Mouse (Mus musculus): ENCODE results near the gene Erbb3. TPM values are rescaled to one million over a fixed set of nuclear protein-coding genes. Genes with fewer than 3 reads are reported as not detected.
"Not testable (repeated sequence)": the region's sequence is repeated elsewhere in the genome, so short reads cannot be mapped to it uniquely, and the experiment has no call there.

Gene Erbb3
- polyA plus RNA-seq, 1 experiment from 2014 or later = 7.6 TPM

DNA sequence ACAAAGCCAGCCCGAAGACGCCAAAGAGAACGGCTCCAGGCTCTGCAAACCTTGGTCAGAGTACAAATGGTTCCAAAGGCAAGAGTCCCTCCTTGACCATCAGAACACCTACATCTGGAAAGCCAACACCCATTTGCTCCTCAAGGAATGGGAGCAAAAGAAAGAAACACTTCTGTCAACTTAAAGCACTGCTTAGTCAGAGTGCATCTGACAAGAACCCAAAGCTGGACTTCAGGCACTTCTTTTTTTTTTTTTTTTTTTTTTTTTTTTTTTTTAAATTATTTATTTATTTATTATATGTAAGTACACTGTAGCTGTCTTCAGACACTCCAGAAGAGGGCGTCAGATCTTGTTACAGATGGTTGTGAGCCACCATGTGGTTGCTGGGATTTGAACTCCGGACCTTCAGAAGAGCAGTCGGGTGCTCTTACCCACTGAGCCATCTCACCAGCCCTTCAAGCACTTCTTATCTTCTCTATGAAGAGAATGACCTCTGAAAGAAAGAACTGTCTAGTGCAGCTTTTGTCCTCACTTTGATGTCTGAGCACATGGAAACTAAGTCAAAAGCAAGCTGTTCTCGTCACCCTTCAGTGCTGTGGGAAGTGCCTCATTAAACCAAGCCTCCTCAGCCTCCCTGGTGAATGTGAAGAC lies 26.5 kb upstream of the Erbb3 start:
- 86% methylated on average over 6 of the region's 7 CpGs for WGBS

DNA sequence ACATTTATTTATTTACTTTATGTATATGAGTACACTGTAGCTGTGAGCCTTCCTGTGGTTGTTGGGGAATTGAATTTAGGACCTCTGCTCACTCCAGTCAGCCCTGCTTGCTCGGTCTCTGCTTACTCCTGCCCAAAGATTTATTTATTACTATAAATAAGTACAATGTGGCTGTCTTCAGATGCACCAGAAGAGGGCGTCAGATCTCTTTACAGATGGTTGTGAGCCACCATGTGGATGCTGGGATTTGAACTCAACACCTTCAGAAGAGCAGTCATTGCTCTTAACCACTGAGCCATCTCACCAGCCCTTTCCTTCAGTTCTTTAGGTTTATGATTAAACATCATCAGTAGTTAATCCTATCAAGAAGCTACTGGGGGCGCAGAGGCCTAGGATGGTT lies 25.5 kb upstream of the Erbb3 start:
- H3K27me3 ChIP-seq (ENCODE audit: control insufficient read depth, insufficient read depth, low read length) = no peaks in the 10 kb centered on the region
- no peaks in the 10 kb centered on the region for H3K36me3 ChIP-seq (ENCODE audit: control insufficient read depth, insufficient read depth, low read length)
- DNase-seq (ENCODE audit: low spot score) (no peak), ATAC-seq (ENCODE audit: insufficient number of reproducible peaks, low FRiP score, low TSS enrichment, low read depth) (no peak)
- no peak overlapping the region for H3K4me2 ChIP-seq (ENCODE audit: low read depth, severe bottlenecking)
- no peak overlapping the region for H3K4me3 ChIP-seq (ENCODE audit: low read depth, low read length)
- H3K4me1 ChIP-seq (ENCODE audit: control insufficient read depth, insufficient read depth, low read length) = peaks cover 2% of the 10 kb centered on the region; the same call in 1 of the 2 replicates
- no peaks in the 10 kb centered on the region; the same call in 1 of the 2 replicates for H3K9me3 ChIP-seq (ENCODE audit: control insufficient read depth, low read length)
- no peak overlapping the region for H3K9ac ChIP-seq (ENCODE audit: low read length)
- no peak overlapping the region for H3K27ac ChIP-seq (replicated peaks; ENCODE audit: low read depth, low read length)
- WGBS = 57% methylated on average over 3 of the region's 3 CpGs

More for the DNA sequence above, 26.5 kb upstream of the Erbb3 start:
- H3K4me2 ChIP-seq (ENCODE audit: low read depth, severe bottlenecking); ATAC-seq (ENCODE audit: insufficient number of reproducible peaks, low FRiP score, low TSS enrichment, low read depth); H3K4me1 ChIP-seq (ENCODE audit: control insufficient read depth, insufficient read depth, low read length); H3K9me3 ChIP-seq (ENCODE audit: control insufficient read depth, low read length); H3K9ac ChIP-seq (ENCODE audit: low read length); DNase-seq (ENCODE audit: low spot score); H3K36me3 ChIP-seq (ENCODE audit: control insufficient read depth, insufficient read depth, low read length); H3K27me3 ChIP-seq (ENCODE audit: control insufficient read depth, insufficient read depth, low read length); H3K4me3 ChIP-seq (ENCODE audit: low read depth, low read length); H3K27ac ChIP-seq (replicated peaks; ENCODE audit: low read depth, low read length): not testable (repeated sequence)

DNA sequence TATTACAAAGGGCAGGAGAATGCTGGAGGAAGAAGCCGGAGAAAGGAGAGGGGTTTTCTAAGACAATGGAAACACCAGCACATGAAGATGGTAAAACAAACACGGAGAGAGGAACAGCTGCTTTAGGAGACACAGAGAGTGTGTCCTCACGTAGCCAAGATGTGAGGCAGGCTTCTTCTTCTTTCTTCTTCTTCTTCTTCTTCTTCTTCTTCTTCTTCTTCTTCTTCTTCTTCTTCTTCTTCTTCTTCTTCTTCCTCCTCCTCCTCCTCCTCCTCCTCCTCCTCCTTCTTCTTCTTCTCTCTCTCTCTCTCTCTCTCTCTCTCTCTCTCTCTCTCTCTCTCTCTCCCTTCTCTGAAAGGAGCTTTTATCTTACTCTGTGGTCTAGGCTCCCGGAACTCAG lies 24.4 kb upstream of the Erbb3 start:
- WGBS = 71% methylated on average over 4 of the region's 4 CpGs
- not testable (repeated sequence) for H3K36me3 ChIP-seq (ENCODE audit: control insufficient read depth, insufficient read depth, low read length); H3K9ac ChIP-seq (ENCODE audit: low read length); H3K4me3 ChIP-seq (ENCODE audit: low read depth, low read length); H3K27ac ChIP-seq (replicated peaks; ENCODE audit: low read depth, low read length); DNase-seq (ENCODE audit: low spot score); H3K9me3 ChIP-seq (ENCODE audit: control insufficient read depth, low read length); H3K4me1 ChIP-seq (ENCODE audit: control insufficient read depth, insufficient read depth, low read length); H3K27me3 ChIP-seq (ENCODE audit: control insufficient read depth, insufficient read depth, low read length); H3K4me2 ChIP-seq (ENCODE audit: low read depth, severe bottlenecking); ATAC-seq (ENCODE audit: insufficient number of reproducible peaks, low FRiP score, low TSS enrichment, low read depth)

DNA sequence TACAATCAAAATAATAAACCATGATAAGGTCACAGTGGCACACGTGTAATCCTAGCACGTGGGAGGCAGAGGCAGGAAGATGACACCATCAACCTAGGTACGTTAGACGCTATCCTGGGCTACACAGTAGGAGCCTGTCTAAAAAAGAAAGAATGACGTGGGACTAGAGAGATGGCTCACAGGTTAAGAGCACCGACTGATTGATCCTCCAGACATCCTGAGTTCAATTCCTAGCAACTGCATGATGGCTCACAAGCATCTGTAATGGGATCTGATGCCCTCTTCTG lies 23.6 kb upstream of the Erbb3 start:
- H3K4me3 ChIP-seq (ENCODE audit: low read depth, low read length) = no peak overlapping the region
- WGBS = 52% methylated on average over 6 of the region's 6 CpGs

DNA sequence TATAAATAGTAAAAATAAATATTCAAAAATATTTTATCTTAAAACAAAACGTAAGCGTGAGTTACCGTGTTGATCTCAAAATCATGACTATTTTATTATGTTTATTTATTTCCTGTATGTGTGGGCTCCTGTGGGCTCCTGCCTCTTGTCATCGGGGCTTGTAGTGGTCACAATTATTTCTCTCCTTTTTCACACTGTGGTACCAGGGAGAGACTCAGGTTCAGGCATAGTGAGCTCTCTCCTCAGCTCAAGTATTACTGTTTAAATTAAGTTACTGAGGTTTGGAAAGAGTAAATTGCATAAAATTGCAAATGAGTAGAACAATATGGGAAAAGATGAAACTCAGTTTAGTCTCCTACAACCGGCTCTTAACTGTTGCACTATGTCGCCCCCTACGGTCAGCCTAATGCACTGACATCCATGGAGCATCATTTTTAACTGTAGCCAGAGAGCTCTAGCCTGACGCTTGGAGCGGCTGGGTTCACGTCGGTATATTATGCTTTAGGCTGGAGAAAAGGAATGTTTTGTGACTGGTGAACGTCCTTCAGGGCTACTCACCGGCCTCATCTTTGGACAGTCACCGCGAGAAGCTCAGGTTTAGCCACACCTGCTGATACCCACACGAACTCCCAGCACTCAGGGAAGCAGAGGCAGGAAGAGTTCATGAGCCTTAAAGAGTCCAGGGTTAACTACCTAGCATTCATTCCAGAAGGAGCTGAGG lies 23.1 kb upstream of the Erbb3 start:
- 16% methylated on average over 16 of the region's 16 CpGs for WGBS
- Histone ChIP-seq H3K4me1 (ENCODE audit: control insufficient read depth, insufficient read depth, low read length) (peaks cover 2% of the 10 kb centered on the region; the same call in 1 of the 2 replicates), H3K36me3 (ENCODE audit: control insufficient read depth, insufficient read depth, low read length) (no peaks in the 10 kb centered on the region), H3K9me3 (ENCODE audit: control insufficient read depth, low read length) (no peaks in the 10 kb centered on the region; the same call in 1 of the 2 replicates), H3K27ac (replicated peaks; ENCODE audit: low read depth, low read length) (no peak overlapping the region), H3K27me3 (ENCODE audit: control insufficient read depth, insufficient read depth, low read length) (no peaks in the 10 kb centered on the region), H3K4me3 (ENCODE audit: low read depth, low read length) (no peak overlapping the region), H3K9ac (ENCODE audit: low read length) (no peak overlapping the region), H3K4me2 (ENCODE audit: low read depth, severe bottlenecking) (0 out of 2 replicates have a peak overlapping the region, but pooled peaks have one; percentile 12)
- ATAC-seq (ENCODE audit: insufficient number of reproducible peaks, low FRiP score, low TSS enrichment, low read depth) = peak; percentile 41; the same call in 1 of the 2 replicates
- peak; percentile 89 for DNase-seq (ENCODE audit: low spot score)

More for the DNA sequence above, 23.6 kb upstream of the Erbb3 start:
- H3K27ac ChIP-seq (replicated peaks; ENCODE audit: low read depth, low read length) = no peak overlapping the region
- DNase-seq (ENCODE audit: low spot score) (no peak), ATAC-seq (ENCODE audit: insufficient number of reproducible peaks, low FRiP score, low TSS enrichment, low read depth) (no peak; the same call in 1 of the 2 replicates)
- no peaks in the 10 kb centered on the region for H3K36me3 ChIP-seq (ENCODE audit: control insufficient read depth, insufficient read depth, low read length)
- H3K9ac ChIP-seq (ENCODE audit: low read length) = no peak overlapping the region
- H3K4me1 ChIP-seq (ENCODE audit: control insufficient read depth, insufficient read depth, low read length) = peaks cover 2% of the 10 kb centered on the region; the same call in 1 of the 2 replicates
- no peaks in the 10 kb centered on the region; the same call in 1 of the 2 replicates for H3K9me3 ChIP-seq (ENCODE audit: control insufficient read depth, low read length)
- H3K27me3 ChIP-seq (ENCODE audit: control insufficient read depth, insufficient read depth, low read length) = no peaks in the 10 kb centered on the region
- no peak overlapping the region for H3K4me2 ChIP-seq (ENCODE audit: low read depth, severe bottlenecking)

DNA sequence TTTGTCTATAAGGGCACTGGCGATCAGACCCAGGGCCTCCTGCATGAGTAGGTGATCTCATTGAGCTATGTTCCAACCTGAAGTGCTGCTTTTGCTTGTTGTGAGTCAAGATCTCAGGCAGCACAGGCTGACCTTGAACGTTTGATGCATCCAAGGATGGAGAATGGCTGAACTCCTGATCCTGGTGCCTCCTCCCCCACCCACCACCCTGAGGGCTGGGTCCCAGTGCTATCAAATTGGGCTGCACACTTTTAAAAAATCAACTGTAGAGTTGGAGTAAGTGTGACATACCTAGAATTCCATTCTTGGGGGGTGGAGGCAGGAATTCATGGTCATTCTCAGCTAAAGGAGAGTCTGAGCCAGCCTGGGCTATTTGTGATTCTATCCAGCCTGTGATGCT lies 17.0 kb upstream of the Erbb3 start:
- Histone ChIP-seq H3K9me3 (ENCODE audit: control insufficient read depth, low read length) (no peaks in the 10 kb centered on the region; the same call in 1 of the 2 replicates), H3K4me1 (ENCODE audit: control insufficient read depth, insufficient read depth, low read length) (no peaks in the 10 kb centered on the region), H3K4me2 (ENCODE audit: low read depth, severe bottlenecking) (no peak overlapping the region), H3K9ac (ENCODE audit: low read length) (no peak overlapping the region), H3K27ac (replicated peaks; ENCODE audit: low read depth, low read length) (no peak overlapping the region), H3K4me3 (ENCODE audit: low read depth, low read length) (no peak overlapping the region), H3K27me3 (ENCODE audit: control insufficient read depth, insufficient read depth, low read length) (no peaks in the 10 kb centered on the region), H3K36me3 (ENCODE audit: control insufficient read depth, insufficient read depth, low read length) (no peaks in the 10 kb centered on the region)
- WGBS = 34% methylated on average over 2 of the region's 2 CpGs
- ATAC-seq (ENCODE audit: insufficient number of reproducible peaks, low FRiP score, low TSS enrichment, low read depth) (no peak), DNase-seq (ENCODE audit: low spot score) (no peak)

DNA sequence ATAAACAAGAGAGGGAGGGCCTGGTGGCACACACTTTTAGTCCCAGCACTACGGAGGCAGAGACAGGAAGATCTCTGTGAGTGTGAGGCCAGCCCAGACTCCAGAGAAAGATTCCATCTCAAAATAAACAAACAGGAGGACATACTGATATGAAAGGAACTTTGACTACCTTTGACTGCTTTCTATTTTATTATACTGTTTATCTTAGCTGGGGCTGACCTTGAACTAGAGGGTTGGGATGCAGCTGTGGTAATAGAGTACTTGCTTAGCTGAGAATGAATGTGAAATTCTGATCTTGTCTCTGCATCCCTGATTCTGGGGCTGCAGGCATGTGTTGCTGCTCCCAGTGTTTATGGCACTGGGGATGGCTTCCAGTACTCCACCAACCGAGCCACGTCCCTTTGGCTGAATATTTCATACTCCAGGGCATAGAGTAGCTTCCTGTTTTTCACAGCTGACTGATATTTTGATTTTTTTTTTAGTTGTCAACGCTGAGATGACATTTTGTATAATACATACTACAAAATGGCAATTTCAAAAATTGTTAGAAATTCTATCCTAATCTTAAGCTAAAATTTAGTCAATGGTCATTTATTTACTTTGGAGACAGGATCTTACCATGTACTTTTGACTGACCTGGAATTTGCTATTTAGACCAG lies 13.1 kb upstream of the Erbb3 start:
- H3K4me1 ChIP-seq (ENCODE audit: control insufficient read depth, insufficient read depth, low read length) = no peaks in the 10 kb centered on the region
- no peaks in the 10 kb centered on the region for H3K9me3 ChIP-seq (ENCODE audit: control insufficient read depth, low read length)
- no peak overlapping the region for H3K9ac ChIP-seq (ENCODE audit: low read length)
- no peak overlapping the region for H3K4me3 ChIP-seq (ENCODE audit: low read depth, low read length)
- H3K36me3 ChIP-seq (ENCODE audit: control insufficient read depth, insufficient read depth, low read length) = no peaks in the 10 kb centered on the region
- no peaks in the 10 kb centered on the region for H3K27me3 ChIP-seq (ENCODE audit: control insufficient read depth, insufficient read depth, low read length)
- WGBS = 83% methylated on average over 4 of the region's 4 CpGs
- H3K4me2 ChIP-seq (ENCODE audit: low read depth, severe bottlenecking) = no peak overlapping the region
- H3K27ac ChIP-seq (replicated peaks; ENCODE audit: low read depth, low read length) = no peak overlapping the region
- ATAC-seq (ENCODE audit: insufficient number of reproducible peaks, low FRiP score, low TSS enrichment, low read depth) = no peak
- DNase-seq (ENCODE audit: low spot score) = no peak

DNA sequence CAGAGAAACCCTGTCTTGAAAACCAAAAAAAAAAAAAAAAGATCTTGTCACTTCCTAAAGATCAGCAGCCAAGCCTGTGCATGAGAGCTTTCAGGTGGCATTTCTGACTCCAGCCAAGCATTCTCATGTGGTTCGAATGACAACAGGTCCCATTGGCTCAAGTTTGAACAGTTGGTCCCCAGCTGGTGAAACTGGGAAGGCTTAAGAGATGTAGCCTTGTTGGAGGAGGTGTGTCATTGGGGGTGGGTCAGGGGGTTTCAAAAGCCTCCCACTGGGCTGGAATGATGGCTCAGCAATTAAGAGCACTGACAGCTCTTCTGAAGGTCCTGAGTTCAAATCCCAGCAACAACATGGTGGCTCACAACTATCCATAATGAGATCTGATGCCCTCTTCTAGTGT lies 12.0 kb upstream of the Erbb3 start:
- Histone ChIP-seq H3K9ac (ENCODE audit: low read length) (no peak overlapping the region), H3K36me3 (ENCODE audit: control insufficient read depth, insufficient read depth, low read length) (no peaks in the 10 kb centered on the region), H3K4me1 (ENCODE audit: control insufficient read depth, insufficient read depth, low read length) (no peaks in the 10 kb centered on the region), H3K27ac (replicated peaks; ENCODE audit: low read depth, low read length) (no peak overlapping the region), H3K4me2 (ENCODE audit: low read depth, severe bottlenecking) (no peak overlapping the region), H3K9me3 (ENCODE audit: control insufficient read depth, low read length) (no peaks in the 10 kb centered on the region), H3K4me3 (ENCODE audit: low read depth, low read length) (no peak overlapping the region), H3K27me3 (ENCODE audit: control insufficient read depth, insufficient read depth, low read length) (no peaks in the 10 kb centered on the region)
- DNase-seq (ENCODE audit: low spot score) (no peak), ATAC-seq (ENCODE audit: insufficient number of reproducible peaks, low FRiP score, low TSS enrichment, low read depth) (no peak)
- 87% methylated on average over 1 of the region's 1 CpGs for WGBS
